7 mouse cellular contexts compared by ENCODE assay signal in the genomic region with DNA sequence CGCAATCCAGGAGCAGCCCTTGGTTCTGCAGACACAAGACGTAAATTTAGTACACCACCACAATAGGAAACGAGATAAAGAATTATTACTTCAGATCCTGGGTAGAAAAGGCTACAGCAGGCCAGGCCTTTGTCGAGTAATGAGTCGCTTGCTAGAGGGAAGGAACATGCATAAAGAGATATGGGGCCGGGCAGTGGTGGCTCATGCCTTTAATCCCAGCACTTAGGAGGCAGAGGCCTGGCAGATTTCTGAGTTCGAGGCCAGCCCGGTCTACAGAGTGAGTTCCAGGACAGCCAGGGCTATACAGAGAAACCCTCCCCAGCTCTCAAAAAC. TPM values are rescaled to one million over a fixed set of nuclear protein-coding genes. Genes with fewer than 3 reads are reported as not detected.
A peak's percentile ranks its signal among the peaks of the same experiment; 100 is the strongest.
DNase-seq lines count a peak whose midpoint lies in the region; ATAC-seq lines count a peak whose summit lies in the region.

No protein-coding gene starts in this region.

- peak overlapping the region; percentile 99 for H3K4me3 ChIP-seq in megakaryocyte, embryonic 14.5 days (replicated peaks)
- H3K4me3 ChIP-seq in forebrain, embryonic 12.5 days (replicated peaks) = peak overlapping the region; percentile 98
- H3K4me3 ChIP-seq in limb, embryonic 15.5 days = peak overlapping the region; percentile 100
- H3K4me3 ChIP-seq in stomach, embryonic 15.5 days (replicated peaks) = peak overlapping the region; percentile 93

- no peaks in the 10 kb centered on the region for H3K9me3 ChIP-seq in megakaryocyte, embryonic 14.5 days
- H3K9me3 ChIP-seq in forebrain, embryonic 12.5 days = no peaks in the 10 kb centered on the region
- H3K9me3 ChIP-seq in limb, embryonic 15.5 days = no peaks in the 10 kb centered on the region
- H3K9me3 ChIP-seq in stomach, embryonic 15.5 days = no peaks in the 10 kb centered on the region

- peaks cover 34% of the 10 kb centered on the region for H3K36me3 ChIP-seq in megakaryocyte, embryonic 14.5 days (replicated peaks; ENCODE audit: low read length)
- H3K36me3 ChIP-seq in forebrain, embryonic 12.5 days (replicated peaks) = peaks cover 30% of the 10 kb centered on the region
- peaks cover 32% of the 10 kb centered on the region for H3K36me3 ChIP-seq in limb, embryonic 15.5 days
- peaks cover 25% of the 10 kb centered on the region for H3K36me3 ChIP-seq in stomach, embryonic 15.5 days

- WGBS in forebrain, embryonic 12.5 days = 23% methylated on average over 8 of the region's 8 CpGs
- WGBS in limb, embryonic 15.5 days = 31% methylated on average over 8 of the region's 8 CpGs
- WGBS in stomach, embryonic 15.5 days = 29% methylated on average over 8 of the region's 8 CpGs

- H3K27me3 ChIP-seq in megakaryocyte, embryonic 14.5 days (replicated peaks) = no peaks in the 10 kb centered on the region
- H3K27me3 ChIP-seq in forebrain, embryonic 12.5 days = no peaks in the 10 kb centered on the region
- H3K27me3 ChIP-seq in limb, embryonic 15.5 days = no peaks in the 10 kb centered on the region
- H3K27me3 ChIP-seq in stomach, embryonic 15.5 days (replicated peaks) = no peaks in the 10 kb centered on the region

- H3K9ac ChIP-seq in forebrain, embryonic 12.5 days = peak overlapping the region; percentile 38
- H3K9ac ChIP-seq in limb, embryonic 15.5 days = no peak overlapping the region
- no peak overlapping the region for H3K9ac ChIP-seq in stomach, embryonic 15.5 days

- peak overlapping the region; percentile 99 for H3K4me2 ChIP-seq in forebrain, embryonic 12.5 days
- H3K4me2 ChIP-seq in limb, embryonic 15.5 days = peak overlapping the region; percentile 90
- peak overlapping the region; percentile 90 for H3K4me2 ChIP-seq in stomach, embryonic 15.5 days

- H3K4me1 ChIP-seq in megakaryocyte, embryonic 14.5 days = peaks cover 78% of the 10 kb centered on the region
- H3K4me1 ChIP-seq in forebrain, embryonic 12.5 days = peaks cover 31% of the 10 kb centered on the region
- H3K4me1 ChIP-seq in limb, embryonic 15.5 days = peaks cover 32% of the 10 kb centered on the region
- H3K4me1 ChIP-seq in stomach, embryonic 15.5 days = peaks cover 18% of the 10 kb centered on the region

- H3K27ac ChIP-seq in forebrain, embryonic 12.5 days = peak overlapping the region; percentile 75
- H3K27ac ChIP-seq in limb, embryonic 15.5 days = peak overlapping the region; percentile 68
- H3K27ac ChIP-seq in stomach, embryonic 15.5 days = peak overlapping the region; percentile 53; the same call in 1 of the 2 replicates

- DNase-seq in spleen, postnatal 36 days (ENCODE audit: low spot score in 2 of 2) = no peak

- no peak for ATAC-seq in megakaryocyte, adult 5-6 weeks (ENCODE audit: poor library complexity, severe bottlenecking)
- peak; percentile 54; the same call in 1 of the 2 replicates for ATAC-seq in forebrain, embryonic 12.5 days (ENCODE audit: low FRiP score)
- ATAC-seq in limb, embryonic 15.5 days (ENCODE audit: insufficient number of reproducible peaks, low FRiP score, low TSS enrichment, low read depth) = no peak
- no peak for ATAC-seq in stomach, embryonic 15.5 days (ENCODE audit: insufficient read depth, low FRiP score, low read depth)
- ATAC-seq in frontal cortex, adult (ENCODE audit: low TSS enrichment) = no peak

RNA-seq across cellular contexts. Expression of a gene that starts 0.4 kb away (rescaled TPM):
- polyA plus RNA-seq in megakaryocyte, embryonic 14.5 days (2012; ENCODE audit: insufficient read depth, low replicate concordance) = 29.4 and 74.3 TPM in 2 replicates
- total RNA-seq in megakaryocyte, adult 5-6 weeks (2015) = 46.1 and 51.8 TPM in 2 replicates
- 24.0 and 31.1 TPM in 2 replicates for total RNA-seq in megakaryocyte, adult 5-6 weeks (2017)
- 67.9 and 69.6 TPM in 2 replicates for polyA plus RNA-seq in forebrain, embryonic 12.5 days (2016; fragmentation: Nextera tagmentation; extraction: Ambion mirVana)
- 59.0 and 61.9 TPM in 2 replicates for polyA plus RNA-seq in limb, embryonic 15.5 days (2015; fragmentation: Nextera tagmentation; extraction: Ambion mirVana)
- 69.2 and 79.0 TPM in 2 replicates for polyA plus RNA-seq in stomach, embryonic 15.5 days (2015; fragmentation: Nextera tagmentation; extraction: Ambion mirVana)

RNA-seq across cellular contexts. Expression of a gene that starts 12.5 kb away (rescaled TPM):
- 13.8 and 27.0 TPM in 2 replicates for polyA plus RNA-seq in megakaryocyte, embryonic 14.5 days (2012; ENCODE audit: insufficient read depth, low replicate concordance)
- 51.4 and 70.1 TPM in 2 replicates for total RNA-seq in megakaryocyte, adult 5-6 weeks (2015)
- total RNA-seq in megakaryocyte, adult 5-6 weeks (2017) = 52.1 and 56.3 TPM in 2 replicates
- polyA plus RNA-seq in forebrain, embryonic 12.5 days (2016; fragmentation: Nextera tagmentation; extraction: Ambion mirVana) = 246 and 247 TPM in 2 replicates
- 205 and 207 TPM in 2 replicates for polyA plus RNA-seq in limb, embryonic 15.5 days (2015; fragmentation: Nextera tagmentation; extraction: Ambion mirVana)
- 157 and 172 TPM in 2 replicates for polyA plus RNA-seq in stomach, embryonic 15.5 days (2015; fragmentation: Nextera tagmentation; extraction: Ambion mirVana)

RNA-seq across cellular contexts. Expression of a gene that starts 12.6 kb away (rescaled TPM):
- 26.0 and 43.8 TPM in 2 replicates for polyA plus RNA-seq in megakaryocyte, embryonic 14.5 days (2012; ENCODE audit: insufficient read depth, low replicate concordance)
- total RNA-seq in megakaryocyte, adult 5-6 weeks (2015) = 10.4 and 14.5 TPM in 2 replicates
- 3.3 and 5.7 TPM in 2 replicates for total RNA-seq in megakaryocyte, adult 5-6 weeks (2017)
- 58.1 and 63.7 TPM in 2 replicates for polyA plus RNA-seq in forebrain, embryonic 12.5 days (2016; fragmentation: Nextera tagmentation; extraction: Ambion mirVana)
- polyA plus RNA-seq in limb, embryonic 15.5 days (2015; fragmentation: Nextera tagmentation; extraction: Ambion mirVana) = 50.7 TPM in 2 replicates
- 35.8 and 40.9 TPM in 2 replicates for polyA plus RNA-seq in stomach, embryonic 15.5 days (2015; fragmentation: Nextera tagmentation; extraction: Ambion mirVana)

RNA-seq across cellular contexts. Expression of a gene that starts 27.8 kb away (rescaled TPM):
- polyA plus RNA-seq in megakaryocyte, embryonic 14.5 days (2012; ENCODE audit: insufficient read depth, low replicate concordance) = 328 and 589 TPM in 2 replicates
- 14.0 and 19.2 TPM in 2 replicates for total RNA-seq in megakaryocyte, adult 5-6 weeks (2015)
- 10.5 and 13.3 TPM in 2 replicates for total RNA-seq in megakaryocyte, adult 5-6 weeks (2017)
- 118 and 139 TPM in 2 replicates for polyA plus RNA-seq in forebrain, embryonic 12.5 days (2016; fragmentation: Nextera tagmentation; extraction: Ambion mirVana)
- 41.8 and 45.5 TPM in 2 replicates for polyA plus RNA-seq in limb, embryonic 15.5 days (2015; fragmentation: Nextera tagmentation; extraction: Ambion mirVana)
- polyA plus RNA-seq in stomach, embryonic 15.5 days (2015; fragmentation: Nextera tagmentation; extraction: Ambion mirVana) = 45.9 and 46.3 TPM in 2 replicates

RNA-seq across cellular contexts. Expression of a gene that starts 34.0 kb away (rescaled TPM):
- polyA plus RNA-seq in megakaryocyte, embryonic 14.5 days (2012; ENCODE audit: insufficient read depth, low replicate concordance) = 601 and 1,141 TPM in 2 replicates
- 10.5 and 11.9 TPM in 2 replicates for total RNA-seq in megakaryocyte, adult 5-6 weeks (2015)
- 7.6 and 8.8 TPM in 2 replicates for total RNA-seq in megakaryocyte, adult 5-6 weeks (2017)
- 5.2 and 6.1 TPM in 2 replicates for polyA plus RNA-seq in forebrain, embryonic 12.5 days (2016; fragmentation: Nextera tagmentation; extraction: Ambion mirVana)
- polyA plus RNA-seq in limb, embryonic 15.5 days (2015; fragmentation: Nextera tagmentation; extraction: Ambion mirVana) = 2.3 and 3.5 TPM in 2 replicates
- 4.3 and 9.3 TPM in 2 replicates for polyA plus RNA-seq in stomach, embryonic 15.5 days (2015; fragmentation: Nextera tagmentation; extraction: Ambion mirVana)
